Mouse (Mus musculus): ENCODE data around the gene Prkaa2.

The Prkaa2 gene

DNA sequence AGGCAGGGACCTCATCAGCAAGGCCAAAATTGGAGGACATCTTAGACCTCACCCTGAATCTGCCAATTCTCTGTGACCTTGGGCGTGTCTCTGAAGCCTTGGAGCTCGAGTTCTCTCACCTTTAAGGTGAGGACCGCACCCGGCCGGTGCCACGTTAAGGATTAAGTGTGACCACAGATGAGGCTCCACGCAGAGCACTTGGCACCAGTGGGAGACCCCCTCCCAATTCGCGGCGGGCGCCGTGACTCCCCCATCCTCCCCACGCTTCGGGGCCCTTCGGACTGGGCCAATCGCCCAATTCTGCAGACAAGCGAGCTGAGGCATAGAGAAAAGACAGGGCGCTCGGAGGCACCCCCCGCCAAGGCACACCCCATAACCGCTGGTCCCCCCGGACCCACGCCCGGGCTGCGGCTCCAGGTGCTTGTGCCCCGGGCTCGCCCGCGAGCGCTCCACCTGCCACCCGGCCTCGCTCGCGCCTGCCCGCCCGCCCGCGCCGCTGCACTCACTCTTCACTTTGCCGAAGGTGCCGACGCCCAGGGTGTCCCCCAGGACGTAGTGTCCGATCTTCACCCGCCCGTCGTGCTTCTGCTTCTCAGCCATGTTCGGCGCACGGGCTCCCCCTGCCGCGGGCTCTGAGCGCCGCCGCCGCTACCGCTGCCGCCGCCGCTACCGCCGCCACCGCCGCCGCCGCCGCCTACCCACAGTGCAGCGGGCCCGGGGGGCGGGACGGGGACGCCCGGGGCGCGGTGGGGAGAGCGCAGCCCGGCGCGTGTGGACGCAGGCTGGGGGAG is at the start of gene Prkaa2:
TSS of gene Prkaa2 (minus strand) at position 692 of the 791 bp plus-strand sequence.
- DNase-seq (ENCODE audit: low read depth, low spot score) = no peak

DNA sequence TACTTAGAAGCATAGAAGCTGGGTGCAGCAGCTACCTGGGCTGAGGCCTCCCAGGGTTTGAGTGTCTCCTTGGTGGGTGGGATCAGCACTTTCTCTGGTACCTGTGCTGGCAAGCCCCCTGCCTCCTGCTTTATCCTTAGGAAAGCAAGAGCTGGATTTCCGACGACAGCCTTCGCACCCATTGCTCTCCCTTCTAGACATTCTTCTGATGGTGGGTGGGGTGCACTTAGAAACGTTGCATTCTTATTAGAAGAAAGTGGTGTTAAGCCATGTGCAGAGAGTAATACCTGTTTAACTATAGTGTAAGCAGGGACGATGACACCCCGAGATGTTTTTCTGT is 49.8 kb upstream of the Prkaa2 start:
- no peak for DNase-seq (ENCODE audit: low read depth, low spot score)

DNA sequence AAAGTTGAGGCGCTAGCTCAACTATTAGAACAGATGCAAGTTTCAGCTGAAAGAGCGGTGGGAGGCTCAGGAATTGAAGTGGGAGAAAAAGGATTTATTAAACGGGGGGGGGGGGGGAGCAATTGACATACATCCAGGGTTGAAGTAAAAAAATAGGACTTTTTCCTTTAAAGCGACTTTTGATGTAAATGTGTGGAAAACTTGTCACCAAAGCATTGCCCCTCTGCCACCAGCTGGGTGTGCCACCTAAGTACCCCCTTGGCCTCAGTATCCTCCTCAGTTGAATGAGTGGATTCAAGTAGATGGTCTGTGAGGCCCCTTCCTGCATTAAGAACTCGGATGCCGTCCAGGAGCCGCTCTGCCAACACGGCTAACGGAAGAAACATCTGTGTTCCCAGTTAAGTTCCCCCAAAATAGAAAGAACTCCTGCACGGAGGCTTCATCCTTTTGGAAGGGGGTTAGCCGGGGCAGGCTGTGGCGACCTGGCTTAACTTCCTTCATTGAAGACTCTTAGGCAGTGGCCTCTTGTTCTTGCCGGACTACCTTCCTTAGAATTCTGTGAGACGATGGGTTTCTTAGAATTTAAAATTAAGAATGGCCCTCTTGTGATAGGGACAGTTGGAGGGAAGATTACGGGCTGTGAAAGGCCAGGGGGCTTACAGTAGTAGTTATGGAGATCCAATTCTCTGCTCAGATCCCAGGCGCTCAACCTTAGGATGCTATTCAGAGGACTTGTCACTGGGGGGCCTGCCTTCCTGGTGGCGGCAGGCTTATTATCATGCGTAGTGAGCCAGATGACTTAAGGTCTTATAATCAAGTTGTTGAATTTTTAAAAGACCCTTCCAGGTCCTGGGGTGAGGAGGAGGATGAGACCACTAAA is 49.2 kb upstream of the Prkaa2 start:
- no peak for DNase-seq (ENCODE audit: low read depth, low spot score)

DNA sequence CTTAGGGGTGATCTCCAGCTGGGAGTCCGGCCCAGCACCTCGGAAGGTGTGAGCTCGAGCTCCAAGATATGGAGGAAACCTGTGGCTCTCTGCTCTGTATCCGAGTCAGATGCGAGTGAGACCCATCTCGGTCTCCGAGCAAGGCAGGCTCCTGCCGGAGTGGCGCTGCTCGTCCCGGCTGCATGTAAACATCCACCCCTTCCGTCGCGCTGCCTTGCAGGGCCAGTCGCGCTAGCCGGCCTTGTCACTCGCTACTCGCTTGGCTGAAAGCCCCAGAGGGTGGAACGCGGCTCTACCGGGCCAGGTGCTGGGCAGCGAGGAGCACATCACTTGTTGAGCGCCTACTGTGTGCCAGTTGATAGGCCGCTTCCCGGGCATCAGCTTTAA is 48.5 kb upstream of the Prkaa2 start:
- no peak for DNase-seq (ENCODE audit: low read depth, low spot score)

DNA sequence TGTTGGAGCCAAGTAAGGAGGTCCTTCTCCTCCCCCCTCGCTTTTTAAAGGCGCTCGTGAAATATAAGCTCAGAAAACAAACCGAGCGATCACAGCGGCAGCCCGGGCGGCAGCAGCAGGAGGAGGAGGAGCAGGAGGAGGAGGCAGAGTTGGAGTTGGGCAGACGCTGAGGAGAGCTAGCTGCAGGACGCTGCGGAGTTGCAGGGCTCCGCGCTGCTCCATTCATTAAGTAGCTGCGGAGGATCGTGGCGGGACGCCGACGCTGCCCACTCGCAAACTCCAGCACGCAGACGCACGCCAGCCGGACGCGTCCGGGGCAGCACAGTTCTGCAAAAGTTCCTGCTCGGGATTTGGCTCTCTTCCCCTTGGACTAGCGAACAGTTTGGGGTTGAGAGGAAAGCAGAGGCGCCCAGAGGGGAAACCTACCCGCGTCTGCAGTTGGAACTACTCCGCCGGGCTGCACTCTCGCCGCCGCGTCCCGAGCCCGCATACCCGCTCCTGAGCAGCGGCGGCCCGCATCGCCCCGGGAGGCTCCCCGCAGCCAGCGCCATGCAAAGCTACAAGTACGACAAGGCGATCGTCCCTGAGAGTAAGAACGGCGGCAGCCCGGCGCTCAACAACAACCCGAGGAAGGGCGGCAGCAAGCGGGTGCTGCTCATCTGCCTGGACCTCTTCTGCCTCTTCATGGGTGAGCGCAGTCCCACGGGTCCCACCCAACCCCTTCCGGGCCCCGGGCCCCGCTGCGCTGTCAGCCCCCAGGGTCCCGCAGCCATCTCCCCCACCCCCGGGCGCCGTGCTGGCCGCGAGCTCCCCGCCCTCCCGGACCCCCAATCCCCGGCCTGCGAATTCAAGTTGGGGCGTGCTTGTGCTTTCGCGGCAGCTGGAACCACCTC is 47.8 kb upstream of the Prkaa2 start, which contains the start of gene Plpp3:
TSS of gene Plpp3 (plus strand) at position 72 of the 893 bp plus-strand sequence.
- DNase-seq (ENCODE audit: low read depth, low spot score) = no peak

DNA sequence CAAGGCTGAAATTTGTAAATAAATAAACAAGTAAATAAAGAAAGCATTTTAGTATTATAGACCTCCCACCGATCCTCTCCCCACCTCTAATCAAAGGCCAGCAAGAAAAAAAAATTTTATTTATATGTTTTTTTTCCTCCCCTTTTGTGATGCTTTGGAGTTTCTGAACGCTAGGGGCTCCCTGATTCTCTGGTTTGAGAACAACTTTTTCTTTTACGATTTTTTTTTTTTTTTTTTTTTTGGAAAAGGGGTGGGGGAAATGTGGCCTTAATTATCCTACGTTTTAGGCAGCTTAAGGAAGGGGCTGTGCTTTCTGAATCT is 47.2 kb upstream of the Prkaa2 start:
- DNase-seq (ENCODE audit: low read depth, low spot score) = no peak

DNA sequence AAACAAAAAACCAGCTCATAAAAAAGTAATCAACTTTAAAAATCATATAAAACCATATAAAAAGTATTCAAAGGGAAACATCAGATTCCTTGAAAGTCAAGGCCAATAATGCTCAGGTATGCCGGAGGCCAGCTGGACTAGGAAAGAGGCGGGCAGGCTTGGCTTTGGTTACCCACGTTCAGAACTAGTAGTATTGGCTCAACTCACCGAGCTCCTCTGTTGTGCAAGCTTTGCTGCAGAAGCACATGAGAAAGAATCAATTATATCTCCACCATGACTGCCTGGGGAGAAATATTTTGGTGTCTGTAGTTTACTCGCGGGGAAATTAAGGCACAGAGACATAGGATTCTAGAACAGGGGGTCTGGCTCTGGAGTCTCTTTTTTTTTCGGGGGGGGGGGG is 46.6 kb upstream of the Prkaa2 start:
- DNase-seq (ENCODE audit: low read depth, low spot score) = no peak

DNA sequence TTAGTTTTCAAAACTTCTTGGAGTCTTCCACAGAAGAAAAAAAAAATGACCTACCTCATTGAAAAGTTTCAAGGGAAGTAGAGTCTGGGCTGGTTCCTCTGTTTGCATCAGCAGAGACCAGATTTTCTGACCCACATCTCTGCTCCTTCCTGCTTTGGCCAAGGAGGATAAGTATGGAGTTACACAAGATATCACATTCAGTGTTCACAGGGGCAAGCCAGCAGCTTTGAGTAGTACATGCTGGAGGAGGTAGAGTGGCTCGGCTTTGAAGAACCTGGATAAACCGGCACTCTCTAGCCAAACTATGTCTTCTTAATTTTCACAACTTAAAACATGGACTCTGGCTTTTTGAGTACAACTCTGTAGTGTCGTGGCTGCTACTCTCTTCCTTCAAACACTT is 43.5 kb upstream of the Prkaa2 start:
- DNase-seq (ENCODE audit: low read depth, low spot score) = no peak

DNA sequence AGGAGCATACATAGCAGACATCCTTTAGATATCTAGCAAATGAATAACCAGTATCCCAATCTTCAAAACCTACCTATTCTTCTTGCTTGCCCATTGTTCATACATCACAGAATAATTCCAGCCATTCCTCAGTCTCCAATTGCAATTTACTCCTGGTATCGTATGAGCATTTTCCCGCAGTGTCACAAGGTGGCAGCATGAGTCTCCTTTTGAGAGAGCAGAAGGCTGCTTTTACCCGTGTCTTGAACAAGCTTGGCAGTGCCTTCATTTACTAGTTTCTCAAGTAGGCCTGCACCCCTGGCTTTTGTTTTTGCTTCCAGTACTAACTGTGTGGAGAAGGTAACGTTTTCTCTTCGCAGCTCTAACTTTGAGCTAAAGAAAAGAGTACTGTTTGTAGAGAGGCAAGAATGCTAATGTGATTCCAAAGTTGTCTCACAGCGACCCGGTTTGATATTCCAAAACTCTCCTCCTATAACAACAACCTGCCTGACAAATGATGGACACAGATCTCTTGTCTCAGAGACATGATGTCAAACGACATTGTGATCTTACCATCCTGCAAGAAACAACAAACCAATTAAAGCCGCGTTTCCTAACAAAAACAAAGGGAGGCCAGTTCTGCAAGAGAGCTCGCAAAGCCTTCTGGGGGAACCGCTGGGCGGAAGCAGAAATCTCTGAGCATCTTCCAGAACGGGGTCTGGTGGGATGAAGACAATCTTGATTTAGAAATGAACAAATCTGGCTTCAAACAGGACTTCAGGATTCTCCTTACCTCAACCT is 42.4 kb upstream of the Prkaa2 start:
- no peak for DNase-seq (ENCODE audit: low read depth, low spot score)

DNA sequence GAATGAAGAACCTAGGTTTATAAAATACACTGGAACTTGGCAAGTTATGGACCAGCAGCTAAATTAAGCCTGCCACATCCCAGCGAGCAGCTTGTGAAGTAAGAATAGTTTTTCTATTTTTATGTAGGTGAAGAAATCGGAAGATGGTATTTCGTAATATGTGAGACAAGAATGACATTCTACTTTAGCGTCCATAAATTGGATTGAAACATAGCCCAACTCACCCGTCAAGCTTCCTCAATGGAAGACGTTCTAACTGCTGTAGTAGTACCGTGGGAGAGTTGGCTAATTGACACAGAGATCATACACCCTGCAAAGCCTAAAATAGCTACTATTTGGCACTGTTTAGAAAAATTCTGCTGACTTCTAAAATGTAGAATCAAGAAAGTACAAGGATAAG is 39.8 kb upstream of the Prkaa2 start:
- no peak for DNase-seq (ENCODE audit: low read depth, low spot score)

DNA sequence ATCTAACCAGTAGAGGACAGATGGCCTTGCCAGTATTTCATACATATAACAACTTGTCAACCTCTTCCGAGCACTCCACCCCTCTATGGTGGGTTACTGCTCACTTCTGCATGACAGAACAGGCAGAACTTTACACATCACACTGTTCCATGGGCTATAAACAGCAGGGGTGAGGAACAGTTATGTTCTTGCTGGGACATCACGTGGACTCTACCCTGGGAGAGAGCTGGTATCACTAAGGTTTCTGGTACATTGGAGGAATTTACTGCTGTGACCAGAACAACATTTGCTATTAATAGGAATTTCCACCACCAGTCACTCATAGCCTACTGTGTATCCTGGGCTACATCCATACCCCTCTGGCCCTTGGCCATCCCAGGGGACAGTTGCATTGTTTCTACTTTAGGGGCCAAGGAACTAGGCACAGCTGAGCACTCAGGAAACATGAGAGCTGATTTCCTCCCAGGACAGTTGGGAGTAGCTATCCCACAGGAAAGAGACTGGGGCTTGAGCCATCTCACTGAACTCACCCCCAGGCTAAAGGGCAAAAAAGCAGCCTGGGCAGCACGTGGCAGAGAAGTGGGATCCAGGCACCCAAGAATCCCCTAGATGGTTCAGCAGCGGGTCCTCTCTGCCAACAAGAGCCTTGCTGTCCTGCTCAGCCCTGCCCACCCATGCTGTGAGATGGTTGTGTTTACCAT is 23.8 kb upstream of the Prkaa2 start:
- DNase-seq (ENCODE audit: low read depth, low spot score) = no peak

DNA sequence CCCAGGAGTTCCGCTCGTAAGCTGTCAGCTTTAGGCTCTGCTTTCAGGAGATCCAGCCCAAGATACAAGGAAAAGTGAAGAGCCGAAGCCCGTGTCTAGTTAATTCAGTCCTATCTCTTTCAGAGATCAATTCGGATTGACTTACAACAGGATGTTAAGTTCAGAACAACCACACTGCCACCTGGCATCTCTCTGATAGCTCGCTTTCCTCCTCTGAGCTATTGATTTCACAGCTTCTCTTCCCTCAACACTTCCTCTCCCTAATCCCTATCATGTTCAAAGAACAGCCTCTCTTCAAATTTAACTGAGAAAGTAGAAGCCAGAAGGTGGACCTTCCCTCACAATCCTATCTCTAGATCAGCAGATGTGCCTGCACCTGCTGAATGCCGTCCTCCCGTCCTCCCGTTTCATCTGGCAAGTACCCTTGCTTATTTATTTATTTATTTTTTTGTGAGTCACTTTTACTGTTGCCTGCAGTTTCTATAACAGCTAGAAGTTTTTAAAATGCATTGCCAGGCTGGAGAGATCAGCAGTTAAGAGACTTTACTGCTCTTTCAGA is 22.1 kb upstream of the Prkaa2 start:
- DNase-seq (ENCODE audit: low read depth, low spot score) = no peak

DNA sequence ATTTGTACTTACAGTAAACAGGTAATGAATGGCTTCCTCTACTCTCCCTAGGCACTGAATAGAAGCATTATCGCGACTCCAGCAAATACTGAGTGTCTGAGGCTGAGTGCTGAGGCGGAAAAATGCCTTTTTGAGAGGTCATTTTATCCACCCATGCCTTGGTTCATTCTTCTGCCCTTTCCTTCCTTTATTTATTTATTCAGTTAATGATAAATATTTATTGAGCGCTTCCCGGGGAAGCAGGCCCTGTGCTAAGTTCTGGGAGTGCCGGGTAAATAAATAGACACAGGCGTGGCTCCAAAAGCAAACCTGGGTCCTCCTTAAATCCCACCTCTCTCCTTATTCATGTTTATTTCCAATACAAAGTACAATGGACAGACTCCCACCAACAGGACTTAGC is 19.5 kb upstream of the Prkaa2 start:
- no peak for DNase-seq (ENCODE audit: low read depth, low spot score)

DNA sequence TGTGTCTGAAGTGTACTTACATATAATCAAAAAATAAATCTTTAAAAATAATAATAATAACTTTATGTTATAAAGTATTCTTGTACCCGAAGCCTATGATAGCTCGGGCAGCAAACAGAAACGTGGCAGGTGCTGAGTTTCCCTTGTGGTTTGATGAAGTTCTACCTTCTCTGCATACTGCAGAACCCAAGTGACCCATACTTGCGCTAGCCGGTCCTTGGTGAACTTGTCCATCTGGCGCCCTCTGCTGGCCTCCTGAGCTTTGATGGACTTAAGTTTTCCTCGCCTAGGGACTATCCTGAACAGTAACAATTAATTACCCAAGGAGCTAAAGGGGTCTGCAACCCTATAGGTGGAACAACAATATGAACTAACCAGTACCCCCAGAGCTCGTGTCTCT is 12.7 kb upstream of the Prkaa2 start:
- no peak for DNase-seq (ENCODE audit: low read depth, low spot score)

DNA sequence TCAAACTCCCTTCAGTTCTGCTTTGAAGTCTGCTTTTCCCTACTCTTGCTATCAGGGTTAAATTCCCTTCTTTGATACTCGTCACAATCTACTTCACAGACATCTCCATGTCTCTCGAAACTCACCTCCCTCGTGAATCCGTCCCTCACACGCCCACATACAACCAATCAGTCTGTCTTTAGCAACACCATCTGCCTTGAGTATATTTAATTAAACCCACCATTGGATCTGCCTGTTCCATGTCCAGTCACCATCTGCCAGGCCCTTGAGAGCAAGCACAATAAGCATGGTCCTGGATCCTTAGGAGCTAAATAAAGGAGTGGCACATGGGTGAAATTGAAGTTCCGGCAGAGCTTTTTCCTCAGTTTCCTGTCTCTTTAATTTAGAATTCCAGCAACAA is 11.4 kb upstream of the Prkaa2 start:
- DNase-seq (ENCODE audit: low read depth, low spot score) = no peak

DNA sequence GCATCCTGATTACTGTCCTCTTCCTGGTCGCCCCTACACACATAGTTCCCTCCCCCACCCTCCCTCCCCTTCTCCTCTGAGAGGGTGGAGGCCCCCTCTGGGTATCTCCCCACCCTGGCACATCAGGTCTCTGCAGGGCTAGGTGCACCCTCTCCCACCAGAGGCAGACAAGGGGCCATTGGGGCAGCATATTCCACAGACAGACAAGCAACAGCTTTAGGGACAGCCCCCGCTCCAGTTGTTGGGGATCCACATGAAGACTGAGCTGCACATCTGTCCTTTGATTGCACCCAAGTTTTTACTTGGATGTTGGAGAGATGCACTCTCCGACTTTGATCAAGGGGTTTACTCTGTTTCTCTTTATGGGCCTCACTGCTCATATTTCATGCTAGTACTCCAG is 3.8 kb upstream of the Prkaa2 start:
- no peak for DNase-seq (ENCODE audit: low read depth, low spot score)

DNA sequence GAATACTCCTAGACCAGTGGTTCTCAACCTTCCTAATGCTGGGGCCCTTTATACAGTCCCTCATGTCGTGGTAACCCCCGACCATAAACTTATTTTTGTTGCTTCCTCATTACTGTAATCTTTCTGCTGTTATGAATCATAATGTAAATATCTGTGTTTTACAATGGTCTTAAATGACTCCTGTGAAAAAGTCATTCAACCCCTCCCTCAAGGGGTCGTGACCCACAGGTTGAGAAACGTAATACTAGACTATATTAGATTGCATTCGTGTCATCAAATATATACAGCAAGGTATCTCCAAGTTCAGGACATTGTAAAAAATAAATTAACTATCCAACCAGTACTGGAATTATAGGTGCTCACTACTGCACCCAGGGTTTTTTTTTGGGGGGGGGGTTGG is 3.4 kb upstream of the Prkaa2 start:
- no peak for DNase-seq (ENCODE audit: low read depth, low spot score)

DNA sequence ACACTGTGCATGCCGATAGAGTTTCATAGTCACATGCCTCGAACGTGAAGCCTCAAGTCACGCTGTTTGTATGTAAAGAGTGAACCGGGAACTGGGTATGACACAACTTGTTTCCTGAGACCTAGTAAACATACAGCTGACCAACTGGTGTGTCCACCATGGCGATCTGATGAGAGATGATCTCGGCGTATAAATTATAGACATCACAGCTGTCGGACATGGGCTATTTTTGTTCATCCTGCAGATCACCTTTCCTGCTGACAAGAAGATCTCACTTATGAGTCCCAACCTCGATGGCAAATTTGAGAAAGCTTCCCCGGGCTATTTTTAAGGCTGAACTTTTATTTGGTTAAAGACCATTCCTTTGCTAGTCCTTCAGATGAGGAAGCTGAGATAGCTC is 2.1 kb upstream of the Prkaa2 start:
- DNase-seq (ENCODE audit: low read depth, low spot score) = no peak

DNA sequence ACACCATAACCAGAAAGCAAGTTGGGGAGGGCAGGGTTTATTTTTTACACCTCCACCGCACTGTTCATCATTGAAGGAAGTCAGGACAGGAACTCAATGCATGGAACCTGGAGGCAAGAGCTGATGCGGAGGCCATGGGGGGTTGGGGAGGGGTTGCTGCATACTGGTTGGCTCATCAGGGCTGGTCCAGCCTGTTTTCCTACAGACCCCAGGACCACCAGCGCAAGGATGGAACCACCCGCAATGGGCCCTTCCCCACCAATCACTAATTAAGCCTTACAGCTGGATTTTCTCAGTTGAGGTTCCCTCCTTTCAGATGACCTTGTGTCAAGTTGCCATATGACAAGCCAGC is 970 bp upstream of the Prkaa2 start:
- no peak for DNase-seq (ENCODE audit: low read depth, low spot score)

DNA sequence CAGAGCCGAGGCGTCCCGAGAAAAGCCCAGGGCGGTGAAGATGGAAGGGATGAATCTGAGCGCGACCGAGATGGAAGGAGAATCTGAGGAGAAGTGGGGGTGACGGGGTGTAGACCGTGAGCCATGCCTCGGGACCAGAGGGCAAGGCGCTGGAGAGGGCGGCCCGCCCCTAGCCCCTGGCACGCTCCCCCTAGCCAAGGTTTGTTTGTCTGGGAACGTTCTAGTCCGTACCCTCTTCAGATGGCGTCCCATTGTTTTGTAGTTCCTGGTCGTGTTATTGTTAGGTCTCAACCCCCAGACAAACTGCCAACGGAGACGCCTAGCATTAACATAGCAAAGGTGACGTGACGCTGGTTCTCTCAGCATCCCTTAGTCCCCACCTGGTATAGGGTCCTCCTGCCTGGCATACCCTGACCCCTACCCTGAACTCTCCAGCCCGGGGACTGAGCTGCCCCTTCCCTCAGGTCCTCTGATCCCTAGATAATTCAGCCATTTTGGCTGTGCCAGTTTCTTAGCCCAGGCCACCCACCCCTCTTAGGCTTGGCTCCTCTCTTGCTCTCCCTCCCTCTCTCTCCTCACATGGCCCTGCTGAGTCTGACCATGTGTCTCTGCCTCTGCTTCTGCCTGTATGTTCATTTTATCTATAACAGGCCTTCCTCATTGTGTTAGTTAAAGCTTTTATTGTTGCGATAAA is 447 bp upstream of the Prkaa2 start:
- DNase-seq (ENCODE audit: low read depth, low spot score) = no peak
